Mouse (Mus musculus): ENCODE data around the gene Cenpl. TPM values are rescaled to one million over a fixed set of nuclear protein-coding genes. Genes with fewer than 3 reads are reported as not detected.

Cenpl gene
- total RNA-seq, 2 experiments from 2014 or later = 3.7 to 4.2 TPM

Other genes with a start within 250 kb of the Cenpl start
- 10 to 100 TPM; 42.2 to 43.7 TPM for gene Rc3h1, start 164.3 kb upstream of the Cenpl start, total RNA-seq (2021)
- gene Serpinc1, start 92.1 kb upstream of the Cenpl start, total RNA-seq (2021) = under 1 TPM; 0.17 to 0.57 TPM
- 10 to 100 TPM; 14.5 to 17.7 TPM for gene Zbtb37, start 35.9 kb upstream of the Cenpl start, total RNA-seq (2021)
- gene Dars2, start 55 bp upstream of the Cenpl start, total RNA-seq (2021) = 10 to 100 TPM; 16.7 to 19.2 TPM
- gene Klhl20, start 60.8 kb downstream of the Cenpl start, total RNA-seq (2021) = 10 to 100 TPM; 12.5 to 15.2 TPM
- gene Ankrd45, start 72.0 kb downstream of the Cenpl start, total RNA-seq (2021) = 1 to 10 TPM; 2.4 to 3.1 TPM
- gene Tex50, start 88.6 kb downstream of the Cenpl start, total RNA-seq (2021) = not detected
- 100 to 1,000 TPM; 230 to 240 TPM for gene Prdx6, start 180.5 kb downstream of the Cenpl start, total RNA-seq (2021)